Mouse (Mus musculus): ENCODE measurements around the gene Tox2.

Tox2 gene

DNA sequence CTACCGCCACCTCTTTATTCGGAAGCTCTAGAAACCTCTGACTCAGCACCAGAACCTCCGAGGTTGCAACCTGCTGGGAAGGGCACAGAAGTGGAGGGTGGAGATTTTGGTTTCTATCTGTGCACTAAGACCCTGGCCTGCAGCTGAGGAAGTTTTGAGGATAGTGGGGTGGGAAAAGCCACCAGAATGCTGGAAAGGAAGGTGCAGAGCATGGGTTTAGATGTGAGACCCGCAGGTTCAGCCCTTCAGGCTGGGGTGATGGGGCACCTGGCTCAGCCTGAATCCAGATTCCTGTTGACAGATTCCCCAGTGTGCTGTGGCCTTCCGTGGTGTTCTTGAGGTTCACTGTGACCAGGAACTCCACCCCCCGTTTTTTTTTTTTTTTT, 2.3 kb downstream of the Tox2 start:
- in situ Hi-C loops (cut with MboI, MseI), result no loop called here

GRCm38 (mm10) chr2:163205737-163206490, 3.0 kb downstream of the Tox2 start:
- in situ Hi-C loops (cut with MboI, MseI), result no loop called here

GRCm38 (mm10) chr2:163207315-163207714, 4.4 kb downstream of the Tox2 start:
- in situ Hi-C loops (cut with MboI, MseI), result no loop called here

DNA sequence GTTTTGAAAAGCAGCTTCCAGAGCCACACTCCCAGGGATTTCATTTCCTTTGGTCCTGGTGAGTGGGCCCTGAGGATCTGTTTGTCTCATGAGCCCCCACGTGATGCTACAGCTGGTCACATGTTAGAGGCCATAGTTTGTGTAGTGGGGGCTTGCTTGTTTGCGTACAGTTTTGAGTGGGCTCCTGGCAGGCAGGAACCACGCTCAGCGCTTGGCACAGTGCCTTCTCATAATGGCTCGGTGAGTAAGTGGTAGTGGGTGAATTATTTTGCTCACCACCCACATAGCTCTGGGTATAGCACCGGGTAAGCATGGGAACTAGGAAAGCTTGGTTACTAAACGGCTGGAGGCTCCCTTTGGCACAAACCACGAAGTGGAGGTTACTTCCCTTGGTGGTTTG, 6.2 kb downstream of the Tox2 start:
- in situ Hi-C loops (cut with MboI, MseI), result no loop called here

GRCm38 (mm10) chr2:163213085-163213484, 10.2 kb downstream of the Tox2 start:
- in situ Hi-C loops (cut with MboI, MseI), result no loop called here

- in situ Hi-C loops (cut with MboI, MseI), result no loop called here
Measured at GRCm38 (mm10) chr2:163218095-163218494, 15.2 kb downstream of the Tox2 start.

DNA sequence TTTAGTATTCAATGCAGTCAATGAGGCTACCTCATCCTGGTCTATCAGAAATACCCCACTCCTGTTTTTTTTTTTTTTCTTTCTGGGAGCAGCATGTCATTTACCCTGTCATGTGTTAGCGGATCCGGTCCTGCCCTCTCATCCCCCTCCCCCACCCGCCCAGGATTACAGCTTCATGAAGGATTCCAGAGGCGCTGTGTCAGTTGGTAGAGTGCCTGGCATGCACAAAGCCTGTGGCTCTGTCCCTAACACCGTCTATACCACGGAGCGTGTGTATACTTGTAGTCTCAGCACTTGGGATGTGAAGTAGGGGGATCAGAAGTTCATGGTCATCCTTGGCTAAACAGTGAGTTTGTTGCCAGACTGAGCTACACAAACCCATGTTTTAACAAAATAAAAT, 15.6 kb downstream of the Tox2 start:
- in situ Hi-C loops (cut with MboI, MseI), result no loop called here

DNA sequence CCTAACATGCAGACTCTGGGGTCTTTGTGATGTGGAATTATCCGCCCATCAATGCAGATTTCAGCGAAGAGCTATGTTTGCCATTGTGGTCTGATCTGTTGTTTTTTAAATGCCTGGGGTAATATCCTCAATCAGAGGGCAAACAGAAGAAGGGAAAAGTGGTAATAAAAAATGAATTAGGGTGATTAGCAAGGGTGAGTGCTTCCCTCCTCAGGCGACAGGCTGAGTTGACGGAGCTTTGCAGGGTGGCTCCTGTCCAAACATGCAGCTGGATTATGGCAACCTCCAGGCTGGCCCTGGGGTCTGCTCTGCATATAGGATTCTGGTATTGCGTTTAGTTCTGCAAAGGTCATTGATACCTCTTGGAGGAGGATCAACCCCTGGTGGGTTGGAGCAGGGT, 16.5 kb downstream of the Tox2 start:
- in situ Hi-C loops (cut with MboI, MseI), result no loop called here

- in situ Hi-C loops (cut with MboI, MseI), result no loop called here
Measured at GRCm38 (mm10) chr2:163220706-163221105, 17.8 kb downstream of the Tox2 start.

DNA sequence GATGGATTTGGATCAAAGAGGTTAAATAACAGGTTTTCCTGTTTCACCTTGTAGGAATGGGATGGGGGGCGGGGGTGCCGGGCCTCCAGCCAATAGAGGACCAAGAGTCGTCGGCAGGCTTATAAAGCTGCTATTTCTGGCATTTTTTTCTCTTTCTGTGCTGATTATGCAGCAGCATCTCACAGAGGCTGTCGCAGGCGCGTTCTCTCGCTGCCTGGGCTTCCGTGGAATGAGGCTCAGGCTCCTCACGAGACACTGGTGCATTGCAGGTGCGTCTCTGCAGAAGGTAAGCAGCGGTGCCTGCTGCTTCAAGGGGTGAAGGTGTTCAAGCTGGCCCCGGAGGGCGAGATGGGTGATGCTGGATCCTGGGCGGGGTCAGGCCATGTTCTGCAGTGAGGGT, 22.4 kb downstream of the Tox2 start:
- in situ Hi-C loops (cut with MboI, MseI), result no loop called here

GRCm38 (mm10) chr2:163229050-163229449, 26.1 kb downstream of the Tox2 start:
- in situ Hi-C loops (cut with MboI, MseI), result no loop called here

DNA sequence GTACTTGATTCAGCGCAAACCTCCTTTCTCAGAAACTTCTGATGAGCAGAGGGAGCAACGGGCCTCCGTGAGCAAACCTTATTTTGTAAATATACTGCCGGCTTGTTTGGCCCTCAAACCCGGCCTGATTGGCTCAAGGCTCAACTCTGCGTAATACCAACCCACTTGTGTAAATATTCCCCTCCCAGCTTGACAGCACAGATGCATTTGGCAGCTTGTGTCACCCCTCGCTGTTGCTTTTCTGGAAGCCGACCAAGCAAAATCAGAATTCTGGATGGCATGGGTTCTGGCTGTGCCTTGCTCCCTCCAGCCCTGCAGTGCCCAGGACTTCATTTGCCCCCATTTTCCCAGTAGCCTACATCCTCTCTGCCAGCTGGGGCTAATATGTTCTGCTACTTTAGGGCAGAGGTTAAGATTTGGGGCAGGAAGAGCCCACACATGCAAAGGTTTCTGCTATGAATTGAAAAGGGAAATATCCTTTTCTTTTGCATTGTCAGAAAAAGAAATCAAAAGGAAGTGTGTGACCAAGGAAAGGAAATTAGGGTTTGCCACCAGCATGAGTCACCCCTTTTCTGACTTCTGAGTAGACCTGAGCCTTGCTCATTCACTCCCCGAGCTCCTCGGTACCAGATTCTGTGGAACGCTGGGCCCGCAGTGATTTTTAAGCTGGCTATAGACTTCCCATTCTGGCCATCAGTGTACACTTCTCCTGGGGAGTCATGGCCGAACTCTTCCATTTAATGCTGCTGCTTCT, 29.0 kb downstream of the Tox2 start:
- in situ Hi-C loops (cut with MboI, MseI), result no loop called here

DNA sequence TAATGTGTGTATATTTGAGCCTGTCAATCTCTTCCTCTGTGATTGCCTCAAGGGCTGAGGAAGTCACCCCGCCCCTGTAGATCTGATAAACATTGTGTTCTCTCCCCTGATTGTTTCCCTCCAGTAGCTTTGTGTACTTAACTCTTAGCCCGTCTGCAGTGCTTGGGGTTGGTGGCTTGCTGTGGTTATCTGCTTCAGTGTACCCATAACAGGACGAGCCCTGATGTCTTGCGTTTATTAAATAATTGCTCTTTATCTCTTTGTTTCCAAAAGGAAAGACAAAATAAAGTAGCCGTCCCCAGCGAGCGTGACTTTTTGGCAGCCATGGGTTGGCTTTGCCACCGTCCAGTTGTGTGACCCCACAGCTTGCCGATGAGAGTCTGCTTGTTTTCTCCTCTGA, 30.7 kb downstream of the Tox2 start:
- in situ Hi-C loops (cut with MboI, MseI), result no loop called here

- in situ Hi-C loops (cut with MboI, MseI), result no loop called here
Measured at GRCm38 (mm10) chr2:163236057-163236456, 33.1 kb downstream of the Tox2 start.

GRCm38 (mm10) chr2:163237999-163238529, 35.1 kb downstream of the Tox2 start:
- in situ Hi-C loops (cut with MboI, MseI), result no loop called here

DNA sequence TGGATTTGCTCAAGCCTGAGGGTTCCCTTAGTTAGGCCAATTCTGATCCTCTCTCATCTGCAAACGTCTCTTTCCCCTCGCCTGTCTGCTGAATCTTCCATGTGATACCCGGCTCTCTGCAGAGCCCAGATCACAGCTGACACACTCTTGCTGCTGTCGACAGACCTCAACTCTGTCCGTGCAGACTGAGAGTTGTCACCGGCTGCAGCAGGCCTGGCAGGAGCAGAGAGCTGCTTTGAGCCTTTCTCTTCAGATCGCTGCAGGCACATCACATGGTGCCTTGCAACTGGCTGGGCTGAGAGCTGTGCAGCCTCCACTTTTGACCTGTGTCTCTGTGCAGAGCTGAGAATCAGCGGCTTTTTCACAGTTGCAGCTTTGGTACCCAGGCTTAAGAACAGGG, 37.0 kb downstream of the Tox2 start:
- in situ Hi-C loops (cut with MboI, MseI), result no loop called here

- in situ Hi-C loops (cut with MboI, MseI), result no loop called here
Measured at GRCm38 (mm10) chr2:163241867-163242266, 38.9 kb downstream of the Tox2 start.

DNA sequence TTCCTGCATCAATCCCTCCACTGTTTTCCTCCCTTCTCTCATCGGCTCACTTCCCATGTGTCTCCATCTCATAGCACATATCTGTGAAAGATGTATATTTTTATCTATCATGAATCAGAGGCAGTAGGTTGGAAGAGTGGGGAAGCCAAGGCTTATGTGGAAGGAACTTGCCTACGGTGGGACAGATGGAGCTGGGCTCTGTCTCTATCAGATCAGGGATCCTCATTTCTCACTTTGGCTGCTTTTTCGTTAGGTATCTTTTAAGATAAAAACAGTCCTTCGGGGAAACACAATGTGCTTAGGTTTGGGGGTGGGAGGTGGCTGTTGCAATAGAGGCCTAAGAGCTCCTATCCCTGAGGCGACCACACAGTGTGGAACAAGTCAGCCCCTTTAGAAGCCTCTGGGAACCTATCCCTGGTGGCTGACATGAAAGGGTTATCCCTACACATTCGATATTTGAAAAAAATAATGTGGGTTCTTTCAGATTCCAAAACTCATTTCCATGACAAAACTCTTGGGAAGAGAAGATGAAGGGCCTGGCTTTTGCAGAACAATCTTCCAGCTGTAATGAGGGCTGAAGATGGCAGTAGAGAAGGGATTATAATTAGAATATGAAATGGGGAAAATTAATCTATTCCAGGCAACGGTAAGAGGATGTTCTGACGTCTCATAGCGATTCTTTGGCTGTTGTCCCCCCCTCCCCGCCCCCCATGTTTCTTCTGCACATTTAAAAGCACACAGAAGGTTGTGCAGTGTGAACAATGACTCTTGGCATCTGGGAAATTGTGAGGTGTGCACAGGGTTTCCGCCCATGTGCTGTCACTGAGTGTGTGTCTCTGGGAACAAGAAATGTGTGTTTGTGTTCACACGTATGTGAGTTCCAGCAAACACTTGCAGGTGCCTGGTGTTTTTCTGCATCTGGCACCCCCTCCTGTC, 41.3 kb downstream of the Tox2 start:
- in situ Hi-C loops (cut with MboI, MseI), result no loop called here

- in situ Hi-C loops (cut with MboI, MseI), result no loop called here
Measured at GRCm38 (mm10) chr2:163248912-163249311, 46.0 kb downstream of the Tox2 start.

DNA sequence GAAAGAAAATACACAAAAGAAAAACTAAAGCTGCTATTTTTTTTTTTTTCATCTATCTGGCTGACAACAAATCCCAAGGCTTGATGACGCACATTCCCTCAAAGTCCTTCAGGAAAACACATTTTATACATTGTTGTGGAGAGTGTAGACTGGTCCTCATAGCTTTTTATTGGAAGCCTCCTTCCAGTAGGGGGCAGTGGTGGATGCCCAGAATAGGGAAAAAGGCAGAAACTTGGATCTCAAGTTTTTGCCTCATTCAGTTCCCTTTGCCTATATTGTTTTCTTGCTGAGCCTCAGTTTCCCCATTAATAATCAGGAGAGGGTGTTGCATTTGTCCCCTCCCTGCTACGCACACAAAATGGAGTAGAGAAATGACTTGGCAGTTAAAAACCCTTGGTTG, 49.7 kb downstream of the Tox2 start:
- in situ Hi-C loops (cut with MboI, MseI), result no loop called here

GRCm38 (mm10) chr2:163253248-163254099, 50.5 kb downstream of the Tox2 start:
- in situ Hi-C loops (cut with MboI, MseI), result no loop called here

Data from regulatory T cell (primary cell).